Mouse (Mus musculus): Measurements from ENCODE around the gene Ly6g6c.

DNA sequence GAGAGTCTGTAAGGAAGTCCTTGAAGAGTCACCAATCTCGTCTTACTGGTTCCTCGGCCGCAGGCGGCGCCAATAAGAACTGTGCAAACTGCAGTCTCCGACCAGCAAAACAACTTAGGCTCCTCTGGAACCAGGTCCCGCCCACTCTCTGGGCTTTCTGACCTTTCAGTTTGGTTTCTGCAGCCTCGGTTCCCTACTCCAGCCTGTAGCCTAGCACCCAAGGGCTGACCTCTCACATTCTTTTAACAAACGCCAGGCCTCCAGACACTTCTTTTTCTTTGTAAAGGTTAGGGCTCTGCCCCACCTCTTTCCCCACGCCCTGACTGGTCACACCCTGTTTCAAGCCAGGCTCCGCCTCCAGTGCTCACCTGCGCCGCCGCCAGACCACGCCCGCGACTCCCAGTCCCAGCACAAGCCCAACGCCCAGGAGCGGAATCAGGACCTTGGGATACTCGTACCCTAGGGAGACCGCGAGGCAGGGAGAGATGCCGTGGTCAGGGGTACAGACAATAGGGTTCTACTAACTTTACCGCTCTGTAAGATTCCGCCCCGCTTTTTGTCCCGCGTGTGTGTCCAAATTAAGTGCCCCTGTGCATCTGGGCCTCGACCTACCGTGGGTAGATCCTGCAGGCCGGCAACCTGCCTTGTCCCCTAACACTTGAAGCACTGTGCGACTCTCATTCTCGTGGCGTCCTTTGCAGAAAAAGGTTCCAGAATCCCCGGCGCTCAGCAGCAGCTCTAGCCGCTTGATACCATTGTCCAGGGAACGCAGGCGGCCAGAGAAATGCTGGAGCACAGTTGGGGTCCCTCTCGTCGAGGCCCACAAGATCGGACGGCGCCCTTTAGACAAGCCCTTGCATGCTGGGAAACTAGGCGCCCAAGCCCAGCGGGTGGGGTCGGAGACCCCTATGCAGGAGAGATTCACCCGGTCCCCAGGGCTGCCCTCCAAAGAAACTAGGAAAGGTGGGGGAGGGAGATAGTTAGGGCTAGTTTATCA lies at the start of gene Ly6g6c:
- no peak; the same call in 1 of the 2 replicates for TF ChIP-seq POLR2A (IDR thresholded peaks at IDR 0.05; ENCODE audit: low read depth, low read length)
- no peak for TF ChIP-seq CTCF (IDR thresholded peaks at IDR 0.05; ENCODE audit: extremely low read depth, insufficient read length, insufficient replicate concordance, low read depth, low read length)
